Mouse (Mus musculus) lung, postnatal 0 days (tissue): ENCODE results near the gene Ofd1. TPM values are rescaled to one million over a fixed set of nuclear protein-coding genes. Genes with fewer than 3 reads are reported as not detected.

Source experiments
- ATAC-seq: fragments of 200-750 bp; cut with Nextera tagmentation; 2 replicates; pipeline ENCODE4 v1.8.0; 2017; ENCODE audit warnings: moderate library complexity
- DNase-seq: peaks from one replicate; pipeline ENCODE4 v3.0.0-alpha.2; 2016; ENCODE audit warnings: low spot score
- H3K27ac ChIP-seq: fragments of 300-500 bp; sonication (generic); 2 replicates; pipeline ENCODE4 v1.5.1; 2014; ENCODE audit warnings: antibody characterized with exemption, mild to moderate bottlenecking, low read length, mixed read lengths
- H3K27me3 ChIP-seq: fragments of 300-500 bp; sonication (generic); replicated peaks from 2 replicates; pipeline ENCODE4 v1.6.1; 2014; ENCODE audit warnings: low read length, mixed read lengths; ENCODE audit not compliant: insufficient read depth
- H3K36me3 ChIP-seq: fragments of 300-500 bp; sonication (generic); 2 replicates; pipeline ENCODE4 v1.6.1; 2014; ENCODE audit warnings: low read length, mixed read lengths; ENCODE audit not compliant: insufficient read depth
- H3K4me1 ChIP-seq: fragments of 300-500 bp; sonication (generic); 2 replicates; pipeline ENCODE4 v1.6.1; 2014; ENCODE audit warnings: antibody characterized with exemption, low read depth, low read length, mixed read lengths; ENCODE audit not compliant: insufficient read depth
- H3K4me2 ChIP-seq: fragments of 300-500 bp; sonication (generic); replicated peaks from 2 replicates; pipeline ENCODE4 v1.6.1; 2014; ENCODE audit warnings: low read depth, mild to moderate bottlenecking, low read length, moderate library complexity, mixed read lengths
- H3K4me3 ChIP-seq: fragments of 300-500 bp; sonication (generic); 2 replicates; pipeline ENCODE4 v1.5.1; 2014; ENCODE audit warnings: low read depth, low read length
- H3K9ac ChIP-seq: fragments of 300-500 bp; sonication (generic); replicated peaks from 2 replicates; pipeline ENCODE4 v1.6.1; 2014; ENCODE audit warnings: low read depth, mild to moderate bottlenecking
- H3K9me3 ChIP-seq: fragments of 300-500 bp; sonication (generic); 2 replicates; pipeline ENCODE4 v1.6.1; 2016; ENCODE audit warnings: low read length, mixed read lengths
- CTCF ChIP-seq: IDR thresholded peaks from 2 replicates; pipeline ENCODE4 v1.5.1; 2016; ENCODE audit warnings: antibody characterized with exemption, mild to moderate bottlenecking
- EP300 ChIP-seq: IDR thresholded peaks from 2 replicates; pipeline ENCODE4 v1.6.1; 2016; ENCODE audit warnings: antibody characterized with exemption, mild to moderate bottlenecking, control low read depth
- whole genome bisulfite sequencing: fragments of 180-500 bp; shearing (Covaris S2); extraction: QIAGEN DNeasy Blood & Tissue Kit; methylation state at CpG from one replicate; pipeline ENCODE4 v1.1.7; 2014; 5-methylcytosine and 5-hydroxymethylcytosine counted together
- polyA plus RNA-seq: library from polyadenylated mRNA; unstranded; fragments of >200 nt; fragmentation: Nextera tagmentation; extraction: Ambion mirVana; gene quantifications from 2 replicates; pipeline ENCODE4 v1.2.1, GENCODE M21; 2015

Ofd1 gene
- 6.1 and 6.6 TPM in 2 replicates for polyA plus RNA-seq

GRCm38 (mm10) chrX:166440616-166441063 is at the start of gene Ofd1:
Ofd1 (minus strand) TSS chrX:166440704.
- peak within 1 kb of the TSS; percentile 74 for H3K27ac ChIP-seq
- no peaks in the 10 kb centered on the region for H3K9me3 ChIP-seq
- peak within 1 kb of the TSS; percentile 54 for H3K9ac ChIP-seq
- peak; percentile 99 for ATAC-seq
- H3K4me1 ChIP-seq: no peaks in the 10 kb centered on the region
- peak; percentile 93 for DNase-seq
- TF ChIP-seq CTCF (no peak), EP300 (no peak)
- H3K27me3 ChIP-seq: no peaks in the 10 kb centered on the region
- H3K36me3 ChIP-seq: no peaks in the 10 kb centered on the region
- H3K4me2 ChIP-seq: peak within 1 kb of the TSS; percentile 65
- H3K4me3 ChIP-seq: peak within 1 kb of the TSS; percentile 56
- WGBS: 15% methylated on average over 37 of the region's 44 CpGs

GRCm38 (mm10) chrX:166479365-166479983 is 39.0 kb upstream of the Ofd1 start, which contains the start of gene Rab9:
Rab9 (minus strand) TSS chrX:166479867.
- WGBS: 15% methylated on average over 35 of the region's 41 CpGs
- DNase-seq (peak; percentile 93), ATAC-seq (peak; percentile 98)
- peak within 1 kb of the TSS; percentile 59 for H3K4me3 ChIP-seq
- TF ChIP-seq EP300: no peak
- no peak for TF ChIP-seq CTCF
- H3K27ac ChIP-seq: peak within 1 kb of the TSS; percentile 86
- peak within 1 kb of the TSS; percentile 51 for H3K9ac ChIP-seq
- no peaks in the 10 kb centered on the region for H3K27me3 ChIP-seq
- H3K9me3 ChIP-seq: no peaks in the 10 kb centered on the region
- no peaks in the 10 kb centered on the region for H3K36me3 ChIP-seq
- no peaks in the 10 kb centered on the region for H3K4me1 ChIP-seq
- H3K4me2 ChIP-seq: peak within 1 kb of the TSS; percentile 55

GRCm38 (mm10) chrX:166478631-166479364 is 38.3 kb upstream of the Ofd1 start:
- Histone ChIP-seq H3K27ac (peak overlapping the region; percentile 86), H3K4me1 (no peaks in the 10 kb centered on the region), H3K9ac (peak overlapping the region; percentile 51), H3K4me3 (peak overlapping the region; percentile 59), H3K36me3 (no peaks in the 10 kb centered on the region), H3K27me3 (no peaks in the 10 kb centered on the region), H3K9me3 (no peaks in the 10 kb centered on the region), H3K4me2 (peak overlapping the region; percentile 55)
- ATAC-seq (peak; percentile 17), DNase-seq (peak; percentile 56)
- TF ChIP-seq EP300 (no peak), CTCF (no peak)
- WGBS: 15% methylated on average over 28 of the region's 28 CpGs

DNA sequence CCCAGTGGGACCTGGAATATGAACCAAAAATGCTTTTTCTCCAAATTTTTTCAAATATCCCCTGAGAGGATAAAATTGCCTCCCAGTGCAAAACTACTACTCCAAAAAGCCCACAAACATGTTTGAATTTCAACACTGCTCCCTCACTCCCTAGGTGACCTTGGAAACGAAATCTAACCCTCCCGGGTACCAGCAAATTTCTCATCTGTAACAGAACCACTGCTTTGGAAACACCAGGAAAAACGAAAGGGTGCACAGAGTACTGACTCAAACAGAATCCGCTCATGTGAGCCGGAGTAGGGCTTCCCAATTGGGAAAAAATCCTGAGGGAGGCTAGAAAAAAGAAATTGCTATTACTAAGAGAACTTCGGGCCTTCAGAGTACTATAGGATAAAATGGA is 36.9 kb upstream of the Ofd1 start:
- WGBS: 41% methylated on average over 6 of the region's 6 CpGs

GRCm38 (mm10) chrX:166472612-166473011 is 32.1 kb upstream of the Ofd1 start:
- Histone ChIP-seq H3K9ac (no peak overlapping the region), H3K9me3 (no peaks in the 10 kb centered on the region), H3K4me3 (no peak overlapping the region), H3K36me3 (no peaks in the 10 kb centered on the region), H3K27me3 (no peaks in the 10 kb centered on the region), H3K4me2 (no peak overlapping the region), H3K27ac (no peak overlapping the region), H3K4me1 (no peaks in the 10 kb centered on the region)
- TF ChIP-seq CTCF (no peak), EP300 (no peak)
- WGBS: 64% methylated on average over 6 of the region's 6 CpGs
- no peak for DNase-seq
- ATAC-seq: no peak

More for the DNA sequence above, 36.9 kb upstream of the Ofd1 start:
- H3K4me3 ChIP-seq: 0 out of 2 replicates have a peak overlapping the region, but pooled peaks have one; percentile 2
- TF ChIP-seq CTCF: no peak
- no peaks in the 10 kb centered on the region for H3K27me3 ChIP-seq
- H3K27ac ChIP-seq: no peak overlapping the region
- H3K9me3 ChIP-seq: no peaks in the 10 kb centered on the region
- no peak for DNase-seq
- no peaks in the 10 kb centered on the region for H3K36me3 ChIP-seq
- no peak overlapping the region for H3K9ac ChIP-seq
- peak overlapping the region; percentile 22; the same call in 1 of the 2 replicates for H3K4me2 ChIP-seq
- no peaks in the 10 kb centered on the region for H3K4me1 ChIP-seq
- ATAC-seq: no peak

DNA sequence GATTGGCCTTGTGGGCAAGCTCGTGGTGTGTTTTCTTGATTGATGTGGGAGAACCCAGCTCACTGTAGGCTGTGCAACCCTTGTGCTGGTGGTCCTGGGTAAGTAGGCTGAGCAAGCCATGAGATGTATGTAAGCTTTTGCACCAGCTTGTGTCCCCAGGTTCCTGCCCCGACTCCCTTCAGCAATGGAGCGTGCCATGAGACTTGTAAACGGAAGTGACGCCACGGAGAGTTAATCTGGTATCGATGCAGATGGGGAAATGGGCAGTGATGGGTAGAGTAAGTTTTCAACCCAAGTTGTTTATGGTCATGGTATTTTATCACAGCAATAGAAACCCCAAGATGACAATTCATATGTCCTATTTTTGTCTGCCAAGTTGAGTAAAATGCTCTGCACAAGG is 27.8 kb upstream of the Ofd1 start:
- no peak for DNase-seq
- 93% methylated on average over 7 of the region's 7 CpGs for WGBS

More for the DNA sequence above, 27.8 kb upstream of the Ofd1 start:
- H3K4me1 ChIP-seq: no peaks in the 10 kb centered on the region
- H3K4me2 ChIP-seq: no peak overlapping the region
- ATAC-seq: no peak
- TF ChIP-seq EP300: no peak
- no peak for TF ChIP-seq CTCF
- H3K36me3 ChIP-seq: no peaks in the 10 kb centered on the region
- H3K9ac ChIP-seq: no peak overlapping the region
- H3K9me3 ChIP-seq: no peaks in the 10 kb centered on the region
- no peak overlapping the region for H3K4me3 ChIP-seq
- H3K27ac ChIP-seq: no peak overlapping the region
- no peaks in the 10 kb centered on the region for H3K27me3 ChIP-seq
